Mouse (Mus musculus): Measurements from ENCODE around the gene Zfp383. TPM values are rescaled to one million over a fixed set of nuclear protein-coding genes. Genes with fewer than 3 reads are reported as not detected.

Gene Zfp383
- polyA plus RNA-seq (2014; fragmentation: Illumina TruSeq; extraction: RNeasy Lipid Tissue Mini Kit (QIAGEN cat#74804); ENCODE audit: low read depth, low replicate concordance): 8.7 TPM

DNA sequence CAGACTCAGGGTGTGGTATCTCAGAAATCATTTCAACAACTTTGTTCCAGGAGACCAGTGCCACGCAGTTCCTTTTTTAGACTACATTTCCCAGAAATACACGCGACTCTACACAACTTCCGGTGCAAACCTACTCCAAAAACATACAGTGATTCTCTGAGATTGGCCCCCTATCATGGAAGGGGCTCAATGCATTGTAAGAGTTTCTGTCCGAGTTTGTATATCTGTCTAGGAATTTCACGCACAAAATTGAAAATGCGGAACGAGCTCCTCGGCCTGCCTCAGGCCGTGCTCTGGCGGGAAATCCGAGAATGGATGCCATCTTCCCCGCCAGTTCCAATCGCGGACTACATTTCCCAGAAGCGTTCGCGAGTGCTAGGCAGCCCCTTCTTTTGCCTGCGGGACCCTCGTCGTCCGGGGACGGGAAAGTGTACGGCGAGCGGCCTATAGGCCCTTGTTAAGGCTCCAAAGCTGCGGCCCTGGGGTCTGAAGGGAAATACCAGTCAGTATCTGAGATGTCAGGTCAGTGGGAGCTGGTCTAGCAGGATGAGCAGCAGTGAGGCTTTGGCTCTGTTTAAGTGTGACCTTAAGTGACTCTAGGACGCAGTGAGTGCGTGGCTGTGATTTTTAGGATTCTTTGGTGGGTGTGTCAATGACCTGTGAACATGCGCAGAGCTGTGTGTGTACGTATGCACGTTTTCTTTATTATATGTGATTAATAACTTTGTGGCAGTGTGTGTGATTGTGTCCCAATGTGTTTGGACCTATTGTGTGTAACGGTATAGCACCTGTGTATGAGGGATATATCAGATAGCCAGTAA, at the start of gene Zfp383:
Gene Zfp383 (plus strand): TSS at position 94 of the 821 bp plus-strand sequence.

DNA sequence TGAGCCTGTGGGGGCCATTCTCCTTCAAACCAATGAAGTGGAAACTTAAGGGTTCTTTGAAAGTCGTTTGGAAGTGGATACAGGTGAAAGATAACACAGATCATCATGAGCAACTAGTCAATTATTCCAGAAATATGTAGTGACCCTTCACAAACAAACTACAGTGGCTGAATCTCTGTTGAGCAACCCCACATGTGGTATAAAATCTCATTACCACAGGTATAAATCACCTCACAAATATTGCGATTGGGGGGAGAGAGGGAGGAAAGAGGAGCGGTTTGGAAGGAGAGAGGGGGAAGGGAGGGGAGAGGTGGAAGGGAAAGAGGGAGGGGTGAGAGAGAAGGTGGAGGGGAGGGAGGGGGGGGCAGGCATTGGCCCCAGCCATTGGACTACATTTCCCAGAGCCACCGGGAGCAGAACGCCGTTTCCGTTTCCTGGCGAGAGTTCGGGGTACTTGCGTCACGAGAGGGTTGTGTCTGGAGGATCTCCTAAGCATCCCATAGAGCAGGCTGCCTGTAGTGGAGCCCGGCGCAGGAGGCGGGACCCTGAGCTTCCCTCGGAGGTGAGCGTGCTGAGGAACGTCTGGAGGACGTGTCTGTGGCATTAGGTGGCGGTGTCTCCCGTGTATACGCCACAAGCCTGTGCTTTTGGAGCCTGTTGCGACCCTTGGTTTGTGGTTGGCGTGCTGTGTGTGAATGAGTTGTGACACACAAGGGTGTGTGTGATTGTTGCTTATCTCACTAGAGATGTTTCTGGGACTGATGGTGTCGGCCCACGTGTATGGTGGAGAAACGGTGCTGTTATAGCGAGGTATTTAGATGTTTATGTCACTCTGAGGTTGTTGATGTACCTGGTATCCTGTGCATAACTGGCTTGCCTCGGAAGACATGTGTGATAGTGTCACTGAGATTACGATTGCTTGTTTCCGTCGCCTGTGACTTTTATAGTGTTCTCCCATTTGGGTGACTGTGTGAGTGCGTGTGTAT, 48.2 kb upstream of the Zfp383 start, which contains the start of gene Zfp420:
Gene Zfp420 (plus strand): TSS at position 448 of the 986 bp plus-strand sequence.

DNA sequence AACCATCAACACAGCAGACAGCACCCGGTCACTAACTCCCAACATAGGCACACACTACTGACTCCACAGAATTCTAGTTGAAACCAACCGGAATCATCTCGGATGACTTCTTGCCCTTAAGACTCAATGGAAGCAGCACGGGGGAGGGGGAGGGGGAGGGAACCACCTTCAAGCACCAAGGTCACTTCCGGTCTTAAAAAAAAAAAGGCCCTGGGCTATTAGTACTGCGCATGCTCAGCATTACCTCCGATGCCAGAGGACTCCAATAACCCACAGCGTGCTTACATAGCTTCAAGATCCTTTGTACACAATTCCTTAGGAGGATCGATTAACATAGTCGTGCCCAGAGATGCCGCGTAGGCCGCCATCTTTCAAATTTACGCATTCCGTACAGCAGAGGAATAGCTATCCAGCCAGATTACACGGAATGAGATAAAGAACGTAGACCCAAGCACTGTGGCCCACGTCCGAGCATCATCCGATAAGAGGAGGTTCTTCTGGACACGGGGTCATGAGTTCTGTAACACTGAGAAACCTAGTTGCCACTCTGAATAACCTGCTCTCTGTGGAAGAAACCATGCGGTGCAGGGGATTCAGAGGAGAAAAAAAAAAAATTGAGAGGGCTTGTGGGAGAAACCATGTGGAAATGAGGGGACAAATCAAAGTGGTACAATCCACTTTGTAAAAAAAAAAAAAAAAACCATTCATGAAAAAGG, 1.9 kb upstream of the Zfp383 start, which contains the start of gene Zfp27:
Gene Zfp27 (minus strand): TSS at position 607 of the 716 bp plus-strand sequence.

DNA sequence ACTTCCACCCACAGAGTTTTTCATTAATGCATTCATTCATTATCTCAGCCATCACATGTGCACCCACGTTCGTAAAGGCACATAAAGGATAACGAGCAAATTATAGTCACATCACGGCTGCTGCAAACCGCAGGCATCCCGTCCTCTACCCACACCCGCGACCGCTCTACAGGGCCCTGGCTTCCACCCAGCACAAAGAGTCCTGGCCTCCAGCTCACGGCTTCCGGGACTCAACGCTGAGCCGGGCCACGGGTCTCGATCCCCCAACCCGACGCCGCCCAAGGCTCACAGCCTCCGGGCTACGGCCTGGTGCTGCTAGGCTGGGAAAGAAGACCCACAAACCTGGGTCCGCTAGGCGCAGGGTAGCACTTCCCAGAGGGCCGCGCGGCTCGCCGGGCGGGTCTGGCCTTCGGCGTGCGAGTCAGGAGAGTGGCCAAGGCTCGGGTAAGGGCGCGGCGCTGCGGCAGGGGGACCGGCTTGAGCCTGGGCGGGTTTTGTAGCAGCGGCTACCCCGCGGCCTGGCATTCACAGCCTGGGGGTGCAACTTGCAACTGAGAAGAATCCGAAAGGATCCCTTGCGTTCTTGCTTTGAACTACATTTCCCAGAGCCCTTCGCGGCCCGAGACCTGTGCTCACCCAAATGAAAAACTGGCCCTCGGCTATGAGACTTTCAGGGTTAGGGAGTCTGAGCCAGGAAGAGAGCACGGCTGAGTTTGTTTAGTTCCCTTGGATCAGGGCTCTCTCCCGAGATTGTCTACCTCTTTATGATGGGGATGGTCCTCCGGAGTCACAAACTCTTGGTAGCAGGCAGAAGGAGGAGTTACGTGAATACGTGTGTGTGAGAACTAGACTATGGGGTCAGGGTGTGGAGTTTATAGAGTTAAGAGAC, 45.7 kb downstream of the Zfp383 start, which contains the start of gene Zfp74:
Gene Zfp74 (minus strand): TSS at position 577 of the 889 bp plus-strand sequence.

Other genes with a start within 250 kb of the Zfp383 start
- gene Catsperg2, start 181.2 kb upstream of the Zfp383 start, polyA plus RNA-seq (2014; fragmentation: Illumina TruSeq; extraction: RNeasy Lipid Tissue Mini Kit (QIAGEN cat#74804); ENCODE audit: low read depth, low replicate concordance): not detected
- 14.6 TPM for gene Zfp84, start 139.7 kb upstream of the Zfp383 start, polyA plus RNA-seq (2014; fragmentation: Illumina TruSeq; extraction: RNeasy Lipid Tissue Mini Kit (QIAGEN cat#74804); ENCODE audit: low read depth, low replicate concordance)
- 0.91 TPM for gene Zfp30, start 124.2 kb upstream of the Zfp383 start, polyA plus RNA-seq (2014; fragmentation: Illumina TruSeq; extraction: RNeasy Lipid Tissue Mini Kit (QIAGEN cat#74804); ENCODE audit: low read depth, low replicate concordance)
- 10.7 TPM for gene Zfp790, start 92.1 kb upstream of the Zfp383 start, polyA plus RNA-seq (2014; fragmentation: Illumina TruSeq; extraction: RNeasy Lipid Tissue Mini Kit (QIAGEN cat#74804); ENCODE audit: low read depth, low replicate concordance)
- gene Zfp940, start 54.6 kb upstream of the Zfp383 start, polyA plus RNA-seq (2014; fragmentation: Illumina TruSeq; extraction: RNeasy Lipid Tissue Mini Kit (QIAGEN cat#74804); ENCODE audit: low read depth, low replicate concordance): 2.3 TPM
- gene Zfp420, start 48.2 kb upstream of the Zfp383 start, polyA plus RNA-seq (2014; fragmentation: Illumina TruSeq; extraction: RNeasy Lipid Tissue Mini Kit (QIAGEN cat#74804); ENCODE audit: low read depth, low replicate concordance): 21.9 TPM
- gene Zfp27, start 1.7 kb upstream of the Zfp383 start, polyA plus RNA-seq (2014; fragmentation: Illumina TruSeq; extraction: RNeasy Lipid Tissue Mini Kit (QIAGEN cat#74804); ENCODE audit: low read depth, low replicate concordance): 5.2 TPM
- 5.9 TPM for gene Zfp74, start 45.9 kb downstream of the Zfp383 start, polyA plus RNA-seq (2014; fragmentation: Illumina TruSeq; extraction: RNeasy Lipid Tissue Mini Kit (QIAGEN cat#74804); ENCODE audit: low read depth, low replicate concordance)
- gene Zfp568, start 75.7 kb downstream of the Zfp383 start, polyA plus RNA-seq (2014; fragmentation: Illumina TruSeq; extraction: RNeasy Lipid Tissue Mini Kit (QIAGEN cat#74804); ENCODE audit: low read depth, low replicate concordance): 6.9 TPM
- 5.6 TPM for gene Zfp14, start 143.2 kb downstream of the Zfp383 start, polyA plus RNA-seq (2014; fragmentation: Illumina TruSeq; extraction: RNeasy Lipid Tissue Mini Kit (QIAGEN cat#74804); ENCODE audit: low read depth, low replicate concordance)
- 3.4 TPM for gene Zfp82, start 164.7 kb downstream of the Zfp383 start, polyA plus RNA-seq (2014; fragmentation: Illumina TruSeq; extraction: RNeasy Lipid Tissue Mini Kit (QIAGEN cat#74804); ENCODE audit: low read depth, low replicate concordance)
- gene Gm26920, start 182.2 kb downstream of the Zfp383 start, polyA plus RNA-seq (2014; fragmentation: Illumina TruSeq; extraction: RNeasy Lipid Tissue Mini Kit (QIAGEN cat#74804); ENCODE audit: low read depth, low replicate concordance): not detected
- gene Zfp566, start 182.3 kb downstream of the Zfp383 start, polyA plus RNA-seq (2014; fragmentation: Illumina TruSeq; extraction: RNeasy Lipid Tissue Mini Kit (QIAGEN cat#74804); ENCODE audit: low read depth, low replicate concordance): 3.4 TPM
- gene Zfp260, start 186.6 kb downstream of the Zfp383 start, polyA plus RNA-seq (2014; fragmentation: Illumina TruSeq; extraction: RNeasy Lipid Tissue Mini Kit (QIAGEN cat#74804); ENCODE audit: low read depth, low replicate concordance): 139 TPM
- 2.6 TPM for gene Zfp382, start 213.7 kb downstream of the Zfp383 start, polyA plus RNA-seq (2014; fragmentation: Illumina TruSeq; extraction: RNeasy Lipid Tissue Mini Kit (QIAGEN cat#74804); ENCODE audit: low read depth, low replicate concordance)